Mouse (Mus musculus): ENCODE data around the gene Glt8d2.

The Glt8d2 gene

DNA sequence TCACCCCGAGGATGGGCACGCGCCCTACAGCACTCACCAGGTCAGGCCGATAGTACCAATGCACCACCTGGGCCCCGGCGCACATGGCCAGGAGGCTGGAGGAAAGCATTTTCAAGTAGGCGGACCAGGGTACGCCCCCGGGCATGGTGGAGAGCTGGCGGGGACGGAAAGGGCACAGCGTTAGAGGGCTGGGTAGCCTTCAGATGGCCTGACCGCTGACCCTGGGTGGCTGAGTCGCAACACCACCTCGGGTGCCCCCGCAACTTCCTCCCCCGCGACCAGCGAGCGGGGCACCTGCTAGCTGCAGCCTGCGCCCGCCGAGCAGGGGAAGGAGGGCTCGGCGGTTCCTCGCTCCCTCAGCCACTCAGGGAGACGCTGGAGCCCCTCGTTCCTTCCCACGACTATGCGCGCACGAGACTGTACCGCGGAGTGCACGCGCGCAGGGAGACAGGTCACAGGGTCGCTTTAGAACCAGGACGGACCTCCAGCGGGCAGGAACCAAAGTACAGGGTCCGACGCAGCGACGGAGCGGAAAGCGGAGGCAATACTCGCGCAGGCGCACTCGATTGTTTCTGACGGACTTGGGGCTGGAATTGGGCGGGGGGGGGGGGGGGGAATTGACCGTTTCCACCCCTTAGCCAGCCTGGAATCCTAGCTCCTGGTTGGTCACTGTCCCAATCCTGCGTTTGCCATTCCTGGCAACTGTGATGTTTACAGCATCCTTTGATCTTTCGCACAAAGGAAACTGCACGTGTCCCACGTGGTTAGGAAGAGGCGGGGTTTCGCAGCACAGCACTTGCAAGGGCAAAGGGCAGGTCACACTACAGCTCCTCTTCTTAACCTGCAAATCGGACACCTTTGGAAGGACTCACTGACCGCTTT, 67.5 kb downstream of the Glt8d2 start, which contains the start of gene 1190007I07Rik:
Gene 1190007I07Rik (minus strand): TSS at position 558 of the 882 bp plus-strand sequence.
- H3K4me1 ChIP-seq (replicated peaks; ENCODE audit: low read depth, low read length) = peaks cover 13% of the 10 kb centered on the region
- H3K4me3 ChIP-seq (replicated peaks; ENCODE audit: low read length) = peak within 1 kb of the TSS; percentile 84
- TF ChIP-seq NANOG (IDR thresholded peaks at IDR 0.05; ENCODE audit: borderline replicate concordance, low read length) = no peak
- no peak for TF ChIP-seq POU5F1 (IDR thresholded peaks at IDR 0.05; ENCODE audit: borderline replicate concordance, low read length)
- TF ChIP-seq CTCF (conservative IDR thresholded peaks at IDR 0.05; ENCODE audit: low read length) = no peak
- H3K9me3 ChIP-seq (ENCODE audit: low read length) = no peaks in the 10 kb centered on the region
- peaks cover 3% of the 10 kb centered on the region for H3K36me3 ChIP-seq (ENCODE audit: insufficient read depth, low read length)
- H3K27me3 ChIP-seq (ENCODE audit: insufficient read depth, low read length) = no peaks in the 10 kb centered on the region

DNA sequence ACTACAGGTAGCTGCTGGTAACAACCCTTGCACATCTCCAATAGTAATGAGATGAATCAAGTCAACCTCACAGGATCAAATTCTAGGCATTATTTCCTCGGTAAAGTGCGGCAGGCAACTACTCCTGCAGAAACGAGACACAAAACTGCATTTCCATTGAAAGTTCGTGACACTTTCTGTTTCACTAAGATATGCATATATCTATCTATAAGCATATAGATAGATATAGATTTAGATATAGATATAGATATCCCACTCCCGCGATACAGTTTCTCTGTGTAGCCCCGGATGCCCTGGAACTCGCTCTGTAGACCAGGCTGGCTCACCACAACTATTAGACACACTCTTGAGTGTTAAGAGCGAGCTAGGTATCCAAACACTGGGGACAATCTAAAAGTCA, 68.2 kb downstream of the Glt8d2 start:
- TF ChIP-seq CTCF (conservative IDR thresholded peaks at IDR 0.05; ENCODE audit: low read length) = no peak
- no peak for TF ChIP-seq POU5F1 (IDR thresholded peaks at IDR 0.05; ENCODE audit: borderline replicate concordance, low read length)
- no peak for TF ChIP-seq NANOG (IDR thresholded peaks at IDR 0.05; ENCODE audit: borderline replicate concordance, low read length)
- peak overlapping the region; percentile 84 for H3K4me3 ChIP-seq (replicated peaks; ENCODE audit: low read length)
- peaks cover 6% of the 10 kb centered on the region for H3K36me3 ChIP-seq (ENCODE audit: insufficient read depth, low read length)
- peaks cover 13% of the 10 kb centered on the region for H3K4me1 ChIP-seq (replicated peaks; ENCODE audit: low read depth, low read length)
- H3K27me3 ChIP-seq (ENCODE audit: insufficient read depth, low read length) = no peaks in the 10 kb centered on the region
- no peaks in the 10 kb centered on the region for H3K9me3 ChIP-seq (ENCODE audit: low read length)

Data from E14TG2a.4 (cell line).